Mouse (Mus musculus): ENCODE results near the gene Acin1. TPM values are rescaled to one million over a fixed set of nuclear protein-coding genes. Genes with fewer than 3 reads are reported as not detected.
A peak's percentile ranks its signal among the peaks of the same experiment; 100 is the strongest.

The Acin1 gene
- polyA plus RNA-seq, 1 experiment from 2014 or later: 120 TPM

- peaks cover 7% of the 10 kb centered on the region; the same call in 1 of the 2 replicates for H3K36me3 ChIP-seq (ENCODE audit: insufficient read depth, low read length)
- WGBS: 81% methylated on average over 8 of the region's 8 CpGs
These were observed 83.0 kb downstream of the Acin1 start for GRCm38 (mm10) chr14:54603686-54604085.

DNA sequence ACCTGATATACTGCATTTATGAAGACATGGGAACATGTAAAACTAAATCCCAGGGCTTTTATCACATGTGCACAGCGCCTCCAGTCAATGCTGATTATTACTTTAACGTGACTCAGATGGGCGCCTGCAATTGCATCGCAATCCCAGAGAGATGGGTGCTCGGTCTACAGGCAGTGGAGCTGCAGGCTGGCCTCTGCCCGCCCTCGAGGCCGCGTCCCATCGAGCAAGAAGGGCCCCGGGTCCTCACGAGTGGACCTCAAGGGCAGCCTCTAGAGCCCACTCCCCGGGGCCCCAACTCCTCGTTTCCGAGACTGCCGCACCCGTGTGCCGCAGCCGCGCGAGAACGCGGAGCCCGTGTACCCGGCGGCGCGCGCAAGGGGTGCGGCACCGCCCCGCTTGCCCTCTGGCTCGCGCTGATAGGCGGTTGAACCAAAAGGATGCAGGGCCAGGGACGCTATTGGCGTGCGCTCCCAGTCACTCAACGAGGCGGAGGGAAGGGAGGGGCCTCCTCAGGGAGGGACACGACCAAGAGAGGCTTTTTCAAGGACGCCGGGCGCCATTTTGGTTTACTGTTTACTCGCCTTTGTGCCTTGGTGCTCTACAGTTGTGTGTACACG is 83.6 kb downstream of the Acin1 start:
- WGBS: under 1% methylated on average over 46 of the region's 46 CpGs
- peaks cover 7% of the 10 kb centered on the region; the same call in 1 of the 2 replicates for H3K36me3 ChIP-seq (ENCODE audit: insufficient read depth, low read length)

More at GRCm38 (mm10) chr14:54603686-54604085, 83.0 kb downstream of the Acin1 start:
- Histone ChIP-seq H3K4me3 (ENCODE audit: low read length) (peak overlapping the region; percentile 69), H3K4me1 (ENCODE audit: insufficient read depth, low read length) (peaks cover 24% of the 10 kb centered on the region), H3K9me3 (ENCODE audit: low read length) (no peaks in the 10 kb centered on the region), H3K4me2 (replicated peaks; ENCODE audit: low read depth, low read length) (peak overlapping the region; percentile 55), H3K27me3 (ENCODE audit: insufficient read depth, low read length) (no peaks in the 10 kb centered on the region), H3K9ac (replicated peaks; ENCODE audit: low read length) (peak overlapping the region; percentile 90; the same call in 1 of the 2 replicates), H3K27ac (ENCODE audit: low read length) (peak overlapping the region; percentile 86)
- no peak for ATAC-seq (ENCODE audit: low FRiP score, low TSS enrichment)

DNA sequence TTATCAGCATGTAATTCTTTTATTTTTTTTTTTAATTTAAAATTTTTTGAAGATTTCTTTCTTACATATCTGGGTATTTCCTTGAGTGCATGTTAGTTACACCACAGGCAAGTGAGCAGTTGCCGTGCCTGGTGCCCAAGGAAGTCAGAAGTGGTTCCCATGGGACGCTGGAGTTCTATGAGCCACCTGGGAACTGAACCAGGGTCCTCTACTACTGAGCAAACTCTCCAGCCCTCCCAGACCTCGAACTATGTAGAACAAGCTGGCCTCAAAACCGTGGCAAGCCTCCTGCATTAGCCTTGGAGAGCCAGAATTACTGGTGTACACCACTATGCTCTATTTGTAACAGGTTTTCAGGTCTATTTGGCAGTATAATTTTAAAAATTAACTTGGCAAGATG is 84.1 kb downstream of the Acin1 start:
- Histone ChIP-seq H3K4me2 (replicated peaks; ENCODE audit: low read depth, low read length) (peak overlapping the region; percentile 55), H3K27ac (ENCODE audit: low read length) (peak overlapping the region; percentile 92), H3K4me3 (ENCODE audit: low read length) (peak overlapping the region; percentile 69), H3K9me3 (ENCODE audit: low read length) (no peaks in the 10 kb centered on the region), H3K27me3 (ENCODE audit: insufficient read depth, low read length) (no peaks in the 10 kb centered on the region), H3K9ac (replicated peaks; ENCODE audit: low read length) (peak overlapping the region; percentile 90), H3K36me3 (ENCODE audit: insufficient read depth, low read length) (peaks cover 9% of the 10 kb centered on the region; the same call in 1 of the 2 replicates), H3K4me1 (ENCODE audit: insufficient read depth, low read length) (peaks cover 24% of the 10 kb centered on the region)
- 37% methylated on average over 4 of the region's 4 CpGs for WGBS
- ATAC-seq (ENCODE audit: low FRiP score, low TSS enrichment): 0 out of 2 replicates have a peak, but pooled peaks have one; percentile 16

More for the DNA sequence above, 83.6 kb downstream of the Acin1 start:
- peaks cover 24% of the 10 kb centered on the region for H3K4me1 ChIP-seq (ENCODE audit: insufficient read depth, low read length)
- peak overlapping the region; percentile 90 for H3K9ac ChIP-seq (replicated peaks; ENCODE audit: low read length)
- H3K27me3 ChIP-seq (ENCODE audit: insufficient read depth, low read length): no peaks in the 10 kb centered on the region
- H3K4me3 ChIP-seq (ENCODE audit: low read length): peak overlapping the region; percentile 69
- no peaks in the 10 kb centered on the region for H3K9me3 ChIP-seq (ENCODE audit: low read length)
- peak overlapping the region; percentile 55 for H3K4me2 ChIP-seq (replicated peaks; ENCODE audit: low read depth, low read length)
- peak overlapping the region; percentile 92 for H3K27ac ChIP-seq (ENCODE audit: low read length)
- peak; percentile 99 for ATAC-seq (ENCODE audit: low FRiP score, low TSS enrichment)

GRCm38 (mm10) chr14:54601601-54602000 is 85.1 kb downstream of the Acin1 start:
- Histone ChIP-seq H3K4me1 (ENCODE audit: insufficient read depth, low read length) (peaks cover 24% of the 10 kb centered on the region), H3K36me3 (ENCODE audit: insufficient read depth, low read length) (peaks cover 9% of the 10 kb centered on the region; the same call in 1 of the 2 replicates), H3K4me2 (replicated peaks; ENCODE audit: low read depth, low read length) (no peak overlapping the region), H3K4me3 (ENCODE audit: low read length) (no peak overlapping the region), H3K9me3 (ENCODE audit: low read length) (no peaks in the 10 kb centered on the region), H3K9ac (replicated peaks; ENCODE audit: low read length) (no peak overlapping the region), H3K27me3 (ENCODE audit: insufficient read depth, low read length) (no peaks in the 10 kb centered on the region), H3K27ac (ENCODE audit: low read length) (no peak overlapping the region)
- ATAC-seq (ENCODE audit: low FRiP score, low TSS enrichment): no peak
- 36% methylated on average over 2 of the region's 2 CpGs for whole genome bisulfite sequencing

DNA sequence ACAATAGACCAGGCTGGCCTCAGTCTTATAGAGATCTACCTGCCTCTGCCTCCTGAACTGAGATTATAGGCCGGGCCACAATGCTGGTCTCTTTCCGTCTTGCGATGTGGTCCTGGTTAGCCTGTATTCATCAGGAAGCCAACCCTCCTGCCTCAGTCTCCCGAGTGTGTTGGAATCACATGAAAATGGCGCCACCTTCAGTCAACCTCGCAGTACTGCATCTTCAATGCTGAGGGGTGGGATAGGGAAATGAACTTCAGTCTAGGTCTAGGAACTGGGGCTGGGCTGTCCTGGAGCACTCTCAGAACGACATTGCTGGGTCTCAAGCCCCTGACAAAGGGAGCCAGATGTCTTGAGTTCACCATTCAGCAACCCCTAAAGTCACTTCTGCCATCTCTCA is 89.6 kb downstream of the Acin1 start:
- H3K36me3 ChIP-seq (ENCODE audit: insufficient read depth, low read length): peaks cover 25% of the 10 kb centered on the region
- no peaks in the 10 kb centered on the region for H3K27me3 ChIP-seq (ENCODE audit: insufficient read depth, low read length)
- no peak overlapping the region for H3K9ac ChIP-seq (replicated peaks; ENCODE audit: low read length)
- ATAC-seq (ENCODE audit: low FRiP score, low TSS enrichment): no peak
- H3K4me1 ChIP-seq (ENCODE audit: insufficient read depth, low read length): peaks cover 11% of the 10 kb centered on the region
- 84% methylated on average over 7 of the region's 7 CpGs for WGBS
- H3K9me3 ChIP-seq (ENCODE audit: low read length): no peaks in the 10 kb centered on the region
- no peak overlapping the region for H3K4me3 ChIP-seq (ENCODE audit: low read length)
- no peak overlapping the region for H3K4me2 ChIP-seq (replicated peaks; ENCODE audit: low read depth, low read length)
- H3K27ac ChIP-seq (ENCODE audit: low read length): no peak overlapping the region

DNA sequence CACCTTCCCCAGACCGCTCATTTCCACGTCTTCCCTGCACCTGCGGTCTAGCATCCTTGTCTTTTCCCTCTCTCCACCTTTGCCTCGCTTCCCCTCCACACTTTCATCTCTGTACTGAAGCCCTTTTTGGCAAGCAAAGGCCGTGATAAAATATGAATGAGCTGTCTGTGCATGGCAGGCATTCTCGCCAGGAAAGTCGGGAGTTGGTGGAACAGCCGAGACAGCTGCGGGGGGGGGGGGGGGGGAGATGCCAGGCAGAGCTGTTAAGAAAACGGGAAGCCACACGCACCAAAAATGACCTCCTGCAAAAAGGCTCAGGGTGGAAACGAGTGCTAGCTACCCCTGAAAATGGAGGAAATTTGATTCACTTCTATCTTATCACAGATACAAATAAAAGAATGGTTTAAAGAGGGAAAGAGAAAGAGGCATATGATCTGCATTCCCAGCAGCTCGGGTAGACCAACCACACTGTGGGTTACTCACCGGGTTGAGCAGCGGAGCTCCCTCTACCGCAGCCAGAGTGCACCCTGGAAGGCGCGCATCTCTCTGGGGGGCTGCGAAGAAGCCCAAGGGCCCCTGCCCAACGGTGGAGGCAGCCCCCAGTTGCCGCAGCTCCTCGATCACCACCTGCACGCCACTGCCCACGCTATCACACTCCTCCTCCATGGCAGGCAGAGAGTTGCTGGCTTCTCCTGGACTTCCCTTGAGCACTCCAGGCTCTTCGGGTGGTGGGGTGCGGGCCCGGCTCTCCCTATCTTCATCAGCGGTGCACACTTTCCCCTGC is 91.9 kb downstream of the Acin1 start:
- ATAC-seq (ENCODE audit: low FRiP score, low TSS enrichment): no peak

DNA sequence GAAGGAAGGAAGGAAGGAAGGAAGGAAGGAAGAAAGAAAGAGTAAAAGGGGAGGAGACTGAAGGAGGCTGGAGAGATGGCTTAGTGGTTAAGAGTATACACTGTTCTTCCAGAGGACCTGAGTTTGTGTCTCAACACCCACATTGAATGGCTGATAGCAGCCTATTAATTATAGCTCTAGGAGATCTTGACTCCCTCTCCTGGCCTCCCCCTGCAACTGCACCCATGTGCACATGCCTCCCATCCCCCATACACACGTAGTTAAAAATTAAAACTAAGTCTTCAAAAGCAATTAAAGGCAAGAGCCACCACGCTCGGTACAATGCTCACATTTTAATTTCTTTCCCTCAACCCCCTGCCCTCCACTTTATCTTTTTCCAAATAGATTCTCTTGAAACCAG is 92.7 kb downstream of the Acin1 start:
- Histone ChIP-seq H3K27ac (ENCODE audit: low read length) (no peak overlapping the region), H3K36me3 (ENCODE audit: insufficient read depth, low read length) (peaks cover 20% of the 10 kb centered on the region), H3K9ac (replicated peaks; ENCODE audit: low read length) (no peak overlapping the region), H3K4me2 (replicated peaks; ENCODE audit: low read depth, low read length) (no peak overlapping the region), H3K9me3 (ENCODE audit: low read length) (no peaks in the 10 kb centered on the region), H3K4me1 (ENCODE audit: insufficient read depth, low read length) (peaks cover 11% of the 10 kb centered on the region), H3K4me3 (ENCODE audit: low read length) (no peak overlapping the region), H3K27me3 (ENCODE audit: insufficient read depth, low read length) (no peaks in the 10 kb centered on the region)
- no peak for ATAC-seq (ENCODE audit: low FRiP score, low TSS enrichment)
- WGBS: 76% methylated on average over 3 of the region's 3 CpGs

More for the DNA sequence above, 91.9 kb downstream of the Acin1 start:
- H3K4me1 ChIP-seq (ENCODE audit: insufficient read depth, low read length): peaks cover 11% of the 10 kb centered on the region
- H3K9me3 ChIP-seq (ENCODE audit: low read length): no peaks in the 10 kb centered on the region
- H3K27me3 ChIP-seq (ENCODE audit: insufficient read depth, low read length): no peaks in the 10 kb centered on the region
- 74% methylated on average over 27 of the region's 28 CpGs for WGBS
- peaks cover 25% of the 10 kb centered on the region for H3K36me3 ChIP-seq (ENCODE audit: insufficient read depth, low read length)
- H3K4me2 ChIP-seq (replicated peaks; ENCODE audit: low read depth, low read length): no peak overlapping the region
- H3K9ac ChIP-seq (replicated peaks; ENCODE audit: low read length): no peak overlapping the region
- H3K4me3 ChIP-seq (ENCODE audit: low read length): no peak overlapping the region
- no peak overlapping the region for H3K27ac ChIP-seq (ENCODE audit: low read length)

DNA sequence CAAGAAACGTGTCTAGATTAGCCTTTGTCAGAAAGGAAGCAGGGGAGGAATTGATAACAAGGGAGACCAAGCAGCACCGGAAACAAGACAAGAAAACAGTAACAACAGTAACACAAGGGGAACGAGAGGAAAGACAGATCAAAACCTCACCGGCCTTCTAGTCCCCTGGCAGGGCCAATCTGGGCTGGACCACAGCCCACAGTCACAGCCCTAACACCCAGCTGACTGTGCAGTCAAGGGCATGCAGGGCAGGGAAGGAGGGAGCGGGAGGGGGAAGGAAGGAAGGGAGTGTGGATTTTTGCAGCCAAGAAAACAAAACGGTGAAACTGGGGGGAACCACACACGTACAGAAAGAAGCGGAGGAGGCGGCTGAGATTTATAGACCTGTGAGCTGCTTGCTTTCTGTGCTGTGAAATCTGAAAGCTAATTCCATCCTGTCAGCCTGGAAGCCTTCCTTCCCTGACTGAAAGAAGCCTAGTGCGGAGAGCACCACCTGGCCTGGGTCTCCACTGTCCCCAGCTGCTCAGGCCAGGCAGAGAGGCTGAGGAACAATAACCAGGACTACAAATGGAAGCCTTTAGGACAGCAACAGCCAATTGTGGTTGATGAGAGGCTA is 94.3 kb downstream of the Acin1 start:
- 14% methylated on average over 10 of the region's 10 CpGs for WGBS
- H3K27ac ChIP-seq (ENCODE audit: low read length): peak overlapping the region; percentile 92
- no peaks in the 10 kb centered on the region for H3K9me3 ChIP-seq (ENCODE audit: low read length)
- no peaks in the 10 kb centered on the region for H3K27me3 ChIP-seq (ENCODE audit: insufficient read depth, low read length)
- peaks cover 16% of the 10 kb centered on the region for H3K36me3 ChIP-seq (ENCODE audit: insufficient read depth, low read length)
- H3K4me2 ChIP-seq (replicated peaks; ENCODE audit: low read depth, low read length): peak overlapping the region; percentile 18; the same call in 1 of the 2 replicates
- H3K4me3 ChIP-seq (ENCODE audit: low read length): no peak overlapping the region
- ATAC-seq (ENCODE audit: low FRiP score, low TSS enrichment): peak; percentile 89
- H3K4me1 ChIP-seq (ENCODE audit: insufficient read depth, low read length): peaks cover 11% of the 10 kb centered on the region
- peak overlapping the region; percentile 40 for H3K9ac ChIP-seq (replicated peaks; ENCODE audit: low read length)

Measured in kidney, embryonic 16.5 days (tissue).